Mouse (Mus musculus) heart, postnatal 0 days (tissue): ENCODE results near the gene Trappc3. TPM values are rescaled to one million over a fixed set of nuclear protein-coding genes. Genes with fewer than 3 reads are reported as not detected.

ENCODE experiments used
- ATAC-seq: fragments of 200-750 bp; cut with Nextera tagmentation; 2 replicates; pipeline ENCODE4 v1.8.0; 2017; ENCODE audit warnings: low read depth, moderate number of reproducible peaks, moderate library complexity; ENCODE audit not compliant: insufficient read depth
- DNase-seq: peaks from one replicate; pipeline ENCODE4 v3.0.0-alpha.2; 2016; ENCODE audit warnings: low spot score
- H3K27ac ChIP-seq: fragments of 300-500 bp; sonication (generic); 2 replicates; pipeline ENCODE4 v1.5.1; 2014; ENCODE audit warnings: low read depth, mild to moderate bottlenecking
- H3K27me3 ChIP-seq: fragments of 300-500 bp; sonication (generic); 2 replicates; pipeline ENCODE4 v1.6.1; 2014; ENCODE audit warnings: low read length, mixed read lengths; ENCODE audit not compliant: control insufficient read depth, insufficient read depth
- H3K36me3 ChIP-seq: fragments of 300-500 bp; sonication (generic); replicated peaks from 2 replicates; pipeline ENCODE4 v1.6.1; 2014; ENCODE audit warnings: low read length, mixed read lengths; ENCODE audit not compliant: control insufficient read depth, insufficient read depth
- H3K4me1 ChIP-seq: fragments of 300-500 bp; sonication (generic); 2 replicates; pipeline ENCODE4 v1.6.1; 2014; ENCODE audit warnings: antibody characterized with exemption; ENCODE audit not compliant: control insufficient read depth, insufficient read depth
- H3K4me2 ChIP-seq: fragments of 300-500 bp; sonication (generic); 2 replicates; pipeline ENCODE4 v1.6.1; 2014; ENCODE audit warnings: low read depth, mild to moderate bottlenecking, low read length, moderate library complexity
- H3K4me3 ChIP-seq: fragments of 300-500 bp; sonication (generic); 2 replicates; pipeline ENCODE4 v1.5.1; 2014; ENCODE audit warnings: low read depth, low read length
- H3K9ac ChIP-seq: fragments of 300-500 bp; sonication (generic); replicated peaks from 2 replicates; pipeline ENCODE4 v1.6.1; 2014; ENCODE audit warnings: low read depth, low read length, mixed read lengths
- H3K9me3 ChIP-seq: fragments of 300-500 bp; sonication (generic); replicated peaks from 2 replicates; pipeline ENCODE4 v1.6.1; 2016; ENCODE audit warnings: low read length; ENCODE audit not compliant: control insufficient read depth
- CTCF ChIP-seq: IDR thresholded peaks from 2 replicates; pipeline ENCODE4 v1.5.1; 2016; ENCODE audit warnings: antibody characterized with exemption, control low read depth, low read depth
- EP300 ChIP-seq: IDR thresholded peaks from 2 replicates; pipeline ENCODE4 v1.6.1; 2016; ENCODE audit warnings: antibody characterized with exemption, low read depth
- WGBS: fragments of 180-500 bp; shearing (Covaris S2); extraction: QIAGEN DNeasy Blood & Tissue Kit; methylation state at CpG from one replicate; pipeline ENCODE4 v1.1.7; 2014; 5-methylcytosine and 5-hydroxymethylcytosine counted together
- polyA plus RNA-seq: library from polyadenylated mRNA; unstranded; fragments of >200 nt; fragmentation: Nextera tagmentation; extraction: Ambion mirVana; gene quantifications from 2 replicates; pipeline ENCODE4 v1.2.1, GENCODE M21; 2015
- total RNA-seq: library from RNA; depleted of rRNA; stranded (reverse); fragments of >200 nt; gene quantifications from 2 replicates; pipeline ENCODE4 v1.2.3, GENCODE M21; 2014; ENCODE audit warnings: low replicate concordance

Trappc3 gene
- total and polyA plus RNA-seq, 2 experiments from 2014 or later = 46.4 to 86.7 TPM

DNA sequence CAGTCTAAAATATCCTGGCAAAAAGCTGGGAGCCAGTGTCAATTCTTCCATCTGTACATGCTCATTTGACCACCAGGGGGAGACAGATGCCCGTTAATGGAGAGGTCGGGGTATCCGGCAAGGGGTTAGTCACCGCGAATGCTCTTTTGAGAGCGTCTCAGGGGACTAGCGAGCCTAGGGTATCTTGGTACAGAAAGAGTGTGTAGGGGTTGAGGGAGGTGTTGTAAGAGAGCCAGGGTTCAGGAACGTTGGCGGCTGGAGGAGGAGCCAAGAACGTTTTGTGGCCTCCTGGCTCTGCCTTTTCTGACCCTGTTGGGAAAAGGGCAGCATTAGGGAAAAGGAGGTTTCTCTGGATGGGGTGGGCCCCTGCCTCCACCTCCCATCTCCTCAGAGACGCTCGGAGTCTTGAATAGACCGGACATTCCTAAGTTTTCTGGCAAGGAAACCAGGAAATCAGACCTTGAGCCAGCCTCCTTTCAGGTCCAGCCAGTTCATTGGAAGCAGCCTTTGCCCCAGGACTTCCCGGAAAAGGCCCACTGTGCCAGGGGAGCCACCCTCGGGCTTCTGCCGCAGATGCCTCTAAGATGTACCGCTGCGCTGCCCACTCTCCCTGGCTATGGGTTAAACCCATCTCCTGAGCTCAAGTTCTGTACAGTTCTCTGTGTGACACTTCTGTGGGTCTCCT lies 34.9 kb upstream of the Trappc3 start:
- H3K4me1 ChIP-seq = no peaks in the 10 kb centered on the region
- no peaks in the 10 kb centered on the region for H3K9me3 ChIP-seq
- no peaks in the 10 kb centered on the region for H3K27me3 ChIP-seq
- H3K4me3 ChIP-seq = peak overlapping the region; percentile 29
- peak; percentile 81 for DNase-seq
- H3K36me3 ChIP-seq = peaks cover 20% of the 10 kb centered on the region
- TF ChIP-seq CTCF (peak; percentile 95), EP300 (peak; percentile 78)
- H3K4me2 ChIP-seq = peak overlapping the region; percentile 59
- peak overlapping the region; percentile 73 for H3K27ac ChIP-seq
- no peak overlapping the region; the same call in 1 of the 2 replicates for H3K9ac ChIP-seq
- WGBS = 6% methylated on average over 18 of the region's 18 CpGs
- peak; percentile 85 for ATAC-seq

DNA sequence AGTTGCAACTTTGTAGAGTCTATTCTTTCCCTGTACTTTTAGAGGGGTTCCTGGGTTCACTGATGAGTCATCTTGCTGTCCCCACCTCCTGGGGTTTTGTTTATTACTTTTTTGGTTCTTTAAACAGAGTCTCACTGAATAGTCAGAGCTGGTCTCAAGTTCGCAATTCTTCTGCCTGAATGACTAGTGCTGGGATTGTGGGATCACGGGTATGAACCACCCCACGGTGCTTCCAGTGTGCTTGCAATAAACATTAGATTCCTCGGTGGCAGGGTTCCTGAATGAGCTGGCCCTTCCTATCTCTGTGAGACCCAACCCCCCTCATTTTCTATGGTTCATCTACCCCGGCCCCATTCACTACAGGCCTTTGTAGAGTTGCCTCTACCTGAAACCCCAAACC lies 34.0 kb upstream of the Trappc3 start:
- H3K9ac ChIP-seq = no peak overlapping the region
- no peak overlapping the region for H3K27ac ChIP-seq
- 31% methylated on average over 5 of the region's 5 CpGs for WGBS
- ATAC-seq = no peak
- H3K27me3 ChIP-seq = no peaks in the 10 kb centered on the region
- no peak overlapping the region for H3K4me3 ChIP-seq
- no peaks in the 10 kb centered on the region for H3K4me1 ChIP-seq
- DNase-seq = no peak
- H3K9me3 ChIP-seq = no peaks in the 10 kb centered on the region
- H3K36me3 ChIP-seq = peaks cover 29% of the 10 kb centered on the region
- TF ChIP-seq EP300 = no peak
- no peak for TF ChIP-seq CTCF
- no peak overlapping the region for H3K4me2 ChIP-seq

- Histone ChIP-seq H3K27me3 (no peaks in the 10 kb centered on the region), H3K9ac (no peak overlapping the region), H3K4me3 (no peak overlapping the region), H3K27ac (no peak overlapping the region), H3K36me3 (peaks cover 46% of the 10 kb centered on the region), H3K9me3 (no peaks in the 10 kb centered on the region), H3K4me2 (no peak overlapping the region), H3K4me1 (no peaks in the 10 kb centered on the region)
- DNase-seq (no peak), ATAC-seq (no peak)
- TF ChIP-seq EP300 = no peak
- TF ChIP-seq CTCF = no peak
- 70% methylated on average over 7 of the region's 7 CpGs for WGBS
These were observed 32.2 kb upstream of the Trappc3 start for GRCm38 (mm10) chr4:126229900-126230299.

GRCm38 (mm10) chr4:126233676-126234308 lies 28.3 kb upstream of the Trappc3 start:
- no peak for ATAC-seq
- no peak for DNase-seq

GRCm38 (mm10) chr4:126234496-126235175 lies 27.5 kb upstream of the Trappc3 start:
- H3K36me3 ChIP-seq = peaks cover 81% of the 10 kb centered on the region
- no peak overlapping the region for H3K27ac ChIP-seq
- TF ChIP-seq EP300 (no peak), CTCF (no peak)

More at GRCm38 (mm10) chr4:126233676-126234308, 28.3 kb upstream of the Trappc3 start:
- 93% methylated on average over 29 of the region's 29 CpGs for WGBS
- no peak overlapping the region for H3K4me3 ChIP-seq
- TF ChIP-seq EP300 = no peak
- no peak for TF ChIP-seq CTCF
- no peaks in the 10 kb centered on the region for H3K27me3 ChIP-seq
- H3K4me1 ChIP-seq = peaks cover 18% of the 10 kb centered on the region
- H3K9ac ChIP-seq = no peak overlapping the region
- H3K9me3 ChIP-seq = no peaks in the 10 kb centered on the region
- H3K36me3 ChIP-seq = peaks cover 72% of the 10 kb centered on the region
- H3K4me2 ChIP-seq = no peak overlapping the region
- H3K27ac ChIP-seq = no peak overlapping the region

More at GRCm38 (mm10) chr4:126234496-126235175, 27.5 kb upstream of the Trappc3 start:
- no peak for ATAC-seq
- 76% methylated on average over 18 of the region's 18 CpGs for WGBS
- no peak overlapping the region for H3K9ac ChIP-seq
- DNase-seq = no peak
- peaks cover 19% of the 10 kb centered on the region for H3K4me1 ChIP-seq
- H3K4me3 ChIP-seq = no peak overlapping the region
- no peaks in the 10 kb centered on the region for H3K27me3 ChIP-seq
- H3K9me3 ChIP-seq = no peaks in the 10 kb centered on the region
- no peak overlapping the region for H3K4me2 ChIP-seq
